Mouse (Mus musculus) cerebellum, postnatal 14 days (tissue): ENCODE data around the gene Nbas.

Experiments used
- DNase-seq, 2 experiments: peaks; one replicate each; pipeline ENCODE4 v3.0.0; 2021; ENCODE audit warnings: mixed read lengths in 2 of 2

Nbas gene

GRCm38 (mm10) chr12:13626803-13627706 is 358.1 kb downstream of the Nbas start:
- DNase-seq: peak; percentile 61 to 68
